In the genomic region with DNA sequence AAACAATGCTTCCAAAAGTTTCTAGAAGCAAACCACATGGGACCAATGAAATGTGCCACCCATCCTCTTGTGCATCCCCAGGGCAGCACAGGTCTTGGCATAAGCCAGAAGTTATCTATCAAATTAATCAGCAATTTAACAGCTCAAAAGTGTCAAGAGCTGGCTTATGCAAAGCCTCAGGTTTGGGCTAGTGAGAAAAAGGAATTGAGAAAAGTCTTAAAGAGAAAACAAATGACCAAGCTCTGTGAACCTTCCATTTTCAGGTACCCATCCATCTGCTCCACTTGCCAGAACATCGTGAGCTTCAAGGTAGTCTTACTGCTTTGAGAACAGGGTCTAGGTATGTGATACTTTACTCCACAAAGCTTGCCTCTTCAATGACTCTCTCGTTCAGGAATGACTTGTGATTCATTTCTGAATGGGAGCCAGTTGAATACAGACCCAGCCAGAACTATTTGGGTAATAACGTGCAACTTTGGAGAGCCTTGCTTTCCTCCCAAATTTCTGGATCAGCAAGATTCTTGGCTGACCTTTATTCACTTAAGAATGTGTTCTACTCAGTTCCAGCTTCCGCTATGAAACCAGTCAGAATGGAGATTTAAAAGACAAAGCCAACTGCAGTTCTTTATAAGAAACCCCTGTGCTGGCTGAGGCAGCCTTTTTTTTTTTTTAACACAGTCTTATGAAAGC, we compare ENCODE assay signal across 9 mouse cellular contexts. TPM values are rescaled to one million over a fixed set of nuclear protein-coding genes. Genes with fewer than 3 reads are reported as not detected.
DNase-seq lines count a peak whose midpoint lies in the region; TF ChIP-seq lines count a peak whose summit lies in the region.
"Had no signal": no experiment of that assay in that cellular context is flagged by ENCODE, and none has a peak within 500 bp of the region (broad histone marks: within the 10 kb centered on the region; RNA-seq: fewer than 3 reads in every experiment).

No protein-coding gene starts in this region.

- H3K27ac ChIP-seq in thymus, adult 2 months (ENCODE audit: control insufficient read depth, insufficient read depth, low read length) = peak overlapping the region; percentile 59; the same call in 1 of the 2 replicates
- H3K27ac ChIP-seq: hindbrain, embryonic 15.5 days had no signal

- TF ChIP-seq POLR2A in thymus, adult 2 months (IDR thresholded peaks at IDR 0.05; ENCODE audit: control insufficient read depth, extremely low read depth, insufficient read depth, low read length, poor library complexity) = no peak

- no peaks in the 10 kb centered on the region; the same call in 1 of the 2 replicates for H3K4me1 ChIP-seq in thymus, adult 2 months (replicated peaks; ENCODE audit: control insufficient read depth, insufficient read depth, low read length)

- no peak for DNase-seq in thymus, adult 2 months
- no peak for DNase-seq in thymus, postnatal 25 days
- peak; percentile 86 to 90 for DNase-seq in heart, adult 18-20 months
- DNase-seq in kidney, postnatal 14 days = peak; percentile 69
- peak; percentile 59 for DNase-seq in testis, postnatal 14 days (ENCODE audit: low spot score)
- DNase-seq in natural killer cell, adult 2 months (ENCODE audit: low spot score in 2 of 2) = no peak
- DNase-seq in frontal cortex, postnatal 10 days (ENCODE audit: low spot score in 2 of 2) = no peak
- DNase-seq in cerebellum, postnatal 10 days = no peak

- no peaks in the 10 kb centered on the region for H3K27me3 ChIP-seq in thymus, adult 2 months (ENCODE audit: control insufficient read depth, insufficient read depth, low read length)
- H3K27me3 ChIP-seq: hindbrain, embryonic 15.5 days had no signal

- 86% methylated on average over 4 of the region's 4 CpGs for WGBS in thymus, adult 2 months

- no peaks in the 10 kb centered on the region for H3K36me3 ChIP-seq in thymus, adult 2 months (ENCODE audit: control insufficient read depth, insufficient read depth, low read length)
- H3K36me3 ChIP-seq: hindbrain, embryonic 15.5 days had no signal

- TF ChIP-seq CTCF in thymus, adult 2 months (IDR thresholded peaks at IDR 0.05; ENCODE audit: borderline replicate concordance, control insufficient read depth, extremely low read depth, insufficient read depth, low read length, poor library complexity) = no peak

- H3K4me3 ChIP-seq in thymus, adult 2 months (ENCODE audit: control insufficient read depth, insufficient read depth, low read length) = no peak overlapping the region
- H3K4me3 ChIP-seq: hindbrain, embryonic 15.5 days had no signal

RNA-seq across cellular contexts. Expression of gene Rnf216, which starts 56.5 kb away (rescaled TPM):
- 16.1 and 17.6 TPM in 2 replicates for polyA plus RNA-seq in thymus, adult 2 months (2012; rRNA removed)
- total RNA-seq in heart, adult 18-20 months (2021) = 10 to 100 TPM; 23.3 to 25.7 TPM

Comparison
In these comparisons a context has a peak if more than half of its experiments do, and no peak if none do; other contexts are left out.
1. DNase-seq: peak in heart, adult 18-20 months (2 of 2), kidney, postnatal 14 days (single experiment) and testis, postnatal 14 days (single experiment); none in thymus, adult 2 months (single experiment), thymus, postnatal 25 days (single experiment), natural killer cell, adult 2 months (0 of 2), frontal cortex, postnatal 10 days (0 of 2) and cerebellum, postnatal 10 days (0 of 2).